Mouse (Mus musculus) embryonic fibroblast, embryonic 13.5 days (primary cell): ENCODE measurements around the gene Capn2. TPM values are rescaled to one million over a fixed set of nuclear protein-coding genes. Genes with fewer than 3 reads are reported as not detected.

Experiments used
- H3K27ac ChIP-seq: 2 replicates; pipeline ENCODE4 v1.5.1; 2012; ENCODE audit warnings: low read length, control low read depth, inconsistent platforms; ENCODE audit not compliant: insufficient read depth
- H3K4me1 ChIP-seq: 2 replicates; pipeline ENCODE4 v1.6.1; 2011; ENCODE audit warnings: low read length; ENCODE audit not compliant: control insufficient read depth, insufficient read depth
- H3K4me3 ChIP-seq: 2 replicates; pipeline ENCODE4 v1.5.1; 2011; ENCODE audit warnings: mild to moderate bottlenecking, control low read depth, low read length; ENCODE audit not compliant: insufficient read depth
- CTCF ChIP-seq: IDR thresholded peaks from 2 replicates; pipeline ENCODE4 v1.5.1; 2011; ENCODE audit warnings: mild to moderate bottlenecking, control low read depth, low read length, moderate library complexity, borderline replicate concordance; ENCODE audit not compliant: insufficient read depth
- POLR2A ChIP-seq: IDR thresholded peaks from 2 replicates; pipeline ENCODE4 v1.6.1; 2011; ENCODE audit warnings: low read depth, mild to moderate bottlenecking, control low read depth, low read length, moderate library complexity
- polyA plus RNA-seq: library from polyadenylated mRNA; stranded (reverse); fragments of >200 nt; gene quantifications from 2 replicates; pipeline ENCODE4 v1.2.4, GENCODE M21; 2011; ENCODE audit warnings: low read depth; ENCODE audit not compliant: missing spikeins, insufficient read length

Capn2 gene
- polyA plus RNA-seq, 1 experiment = 244 TPM

GRCm38 (mm10) chr1:182503206-182503900, 14.1 kb downstream of the Capn2 start:
- Histone ChIP-seq H3K27ac (no peak overlapping the region), H3K4me3 (no peak overlapping the region), H3K4me1 (peaks cover 25% of the 10 kb centered on the region)
- no peak for TF ChIP-seq CTCF
- TF ChIP-seq POLR2A = no peak

GRCm38 (mm10) chr1:182502491-182503050, 14.8 kb downstream of the Capn2 start:
- H3K27ac ChIP-seq = no peak overlapping the region

GRCm38 (mm10) chr1:182501815-182502405, 15.5 kb downstream of the Capn2 start:
- peaks cover 30% of the 10 kb centered on the region for H3K4me1 ChIP-seq
- H3K27ac ChIP-seq = no peak overlapping the region
- no peak overlapping the region for H3K4me3 ChIP-seq
- TF ChIP-seq CTCF = no peak
- no peak for TF ChIP-seq POLR2A

More at GRCm38 (mm10) chr1:182502491-182503050, 14.8 kb downstream of the Capn2 start:
- Histone ChIP-seq H3K4me3 (no peak overlapping the region), H3K4me1 (peaks cover 28% of the 10 kb centered on the region)
- no peak for TF ChIP-seq POLR2A
- TF ChIP-seq CTCF = no peak

- Histone ChIP-seq H3K4me1 (peaks cover 25% of the 10 kb centered on the region), H3K27ac (no peak overlapping the region), H3K4me3 (no peak overlapping the region)
- TF ChIP-seq CTCF (no peak), POLR2A (no peak)
These were observed 16.6 kb downstream of the Capn2 start for GRCm38 (mm10) chr1:182500843-182501242.

- no peak for TF ChIP-seq POLR2A
- no peak overlapping the region for H3K27ac ChIP-seq
- H3K4me3 ChIP-seq = no peak overlapping the region
- peaks cover 26% of the 10 kb centered on the region for H3K4me1 ChIP-seq
These were observed 17.2 kb downstream of the Capn2 start for GRCm38 (mm10) chr1:182500224-182500623.

GRCm38 (mm10) chr1:182499443-182500089, 17.8 kb downstream of the Capn2 start:
- TF ChIP-seq POLR2A (no peak), CTCF (no peak)
- no peak overlapping the region for H3K27ac ChIP-seq
- no peak overlapping the region for H3K4me3 ChIP-seq
- peaks cover 29% of the 10 kb centered on the region for H3K4me1 ChIP-seq

- Histone ChIP-seq H3K4me1 (peaks cover 19% of the 10 kb centered on the region), H3K27ac (no peak overlapping the region), H3K4me3 (no peak overlapping the region)
- no peak for TF ChIP-seq CTCF
- TF ChIP-seq POLR2A = no peak
These were observed 19.7 kb downstream of the Capn2 start for GRCm38 (mm10) chr1:182497736-182498135.

GRCm38 (mm10) chr1:182496685-182497084, 20.7 kb downstream of the Capn2 start:
- TF ChIP-seq POLR2A (no peak), CTCF (no peak)
- no peak overlapping the region for H3K27ac ChIP-seq
- peaks cover 19% of the 10 kb centered on the region for H3K4me1 ChIP-seq
- no peak overlapping the region for H3K4me3 ChIP-seq

- Histone ChIP-seq H3K4me1 (peaks cover 16% of the 10 kb centered on the region), H3K4me3 (no peak overlapping the region), H3K27ac (no peak overlapping the region)
- TF ChIP-seq CTCF = no peak
- no peak for TF ChIP-seq POLR2A
These were observed 22.9 kb downstream of the Capn2 start for GRCm38 (mm10) chr1:182494285-182495145.
